Mouse (Mus musculus) embryonic facial prominence, embryonic 14.5 days (tissue): ENCODE data around the gene Crygb. TPM values are rescaled to one million over a fixed set of nuclear protein-coding genes. Genes with fewer than 3 reads are reported as not detected.

Experiments used
- ATAC-seq: fragments of 200-750 bp; cut with Nextera tagmentation; 2 replicates; pipeline ENCODE4 v1.8.0; 2017; ENCODE audit warnings: low read depth, moderate number of reproducible peaks, moderate TSS enrichment
- DNase-seq: peaks from one replicate; pipeline ENCODE4 v3.0.0-alpha.2; 2015; ENCODE audit warnings: low spot score
- H3K27ac ChIP-seq: fragments of 300-500 bp; sonication (generic); replicated peaks from 2 replicates; pipeline ENCODE4 v1.5.1; 2014; ENCODE audit warnings: low read depth, mild to moderate bottlenecking, low read length, moderate library complexity
- H3K27me3 ChIP-seq: fragments of 300-500 bp; sonication (generic); replicated peaks from 2 replicates; pipeline ENCODE4 v1.6.1; 2014; ENCODE audit warnings: low read length; ENCODE audit not compliant: control insufficient read depth, insufficient read depth
- H3K36me3 ChIP-seq: fragments of 300-500 bp; sonication (generic); 2 replicates; pipeline ENCODE4 v1.6.1; 2014; ENCODE audit warnings: low read length, mixed read lengths; ENCODE audit not compliant: control insufficient read depth, insufficient read depth
- H3K4me1 ChIP-seq: fragments of 300-500 bp; sonication (generic); 2 replicates; pipeline ENCODE4 v1.6.1; 2014; ENCODE audit warnings: antibody characterized with exemption, low read length; ENCODE audit not compliant: control insufficient read depth, insufficient read depth
- H3K4me2 ChIP-seq: fragments of 300-500 bp; sonication (generic); 2 replicates; pipeline ENCODE4 v1.6.1; 2014; ENCODE audit warnings: low read depth, mild to moderate bottlenecking, low read length, moderate library complexity, mixed read lengths
- H3K4me3 ChIP-seq: fragments of 300-500 bp; sonication (generic); 2 replicates; pipeline ENCODE4 v1.5.1; 2014; ENCODE audit warnings: low read depth, mild to moderate bottlenecking, low read length
- H3K9ac ChIP-seq: fragments of 300-500 bp; sonication (generic); 2 replicates; pipeline ENCODE4 v1.6.1; 2014; ENCODE audit warnings: low read depth, mild to moderate bottlenecking, low read length, moderate library complexity, mixed read lengths
- H3K9me3 ChIP-seq: fragments of 300-500 bp; sonication (generic); 2 replicates; pipeline ENCODE4 v1.6.1; 2016; ENCODE audit warnings: low read length; ENCODE audit not compliant: control insufficient read depth
- WGBS: fragments of 180-500 bp; shearing (Covaris S2); extraction: QIAGEN DNeasy Blood & Tissue Kit; methylation state at CpG from one replicate; pipeline ENCODE4 v1.1.7; 2014; 5-methylcytosine and 5-hydroxymethylcytosine counted together
- polyA plus RNA-seq: library from polyadenylated mRNA; unstranded; fragments of >200 nt; fragmentation: Nextera tagmentation; extraction: Ambion mirVana; gene quantifications from 2 replicates; pipeline ENCODE4 v1.2.1, GENCODE M21; 2014

Gene Crygb
- polyA plus RNA-seq: 0.35 TPM in 1 of 2 replicates, not detected in the other

- peaks cover 6% of the 10 kb centered on the region; the same call in 1 of the 2 replicates for H3K9me3 ChIP-seq
- no peak within 1 kb of the TSS for H3K9ac ChIP-seq
- no peak within 1 kb of the TSS for H3K4me3 ChIP-seq
- H3K27ac ChIP-seq: no peak within 1 kb of the TSS
- ATAC-seq (no peak), DNase-seq (peak; percentile 12)
- no peak within 1 kb of the TSS for H3K4me2 ChIP-seq
- 32% methylated on average over 7 of the region's 7 CpGs for WGBS
- no peaks in the 10 kb centered on the region for H3K36me3 ChIP-seq
- no peaks in the 10 kb centered on the region for H3K27me3 ChIP-seq
- peaks cover 3% of the 10 kb centered on the region; the same call in 1 of the 2 replicates for H3K4me1 ChIP-seq
These were observed at the start of gene Crygb for GRCm38 (mm10) chr1:65082188-65082587. Gene Crygb, minus strand, starts transcription at chr1:65082288.

DNA sequence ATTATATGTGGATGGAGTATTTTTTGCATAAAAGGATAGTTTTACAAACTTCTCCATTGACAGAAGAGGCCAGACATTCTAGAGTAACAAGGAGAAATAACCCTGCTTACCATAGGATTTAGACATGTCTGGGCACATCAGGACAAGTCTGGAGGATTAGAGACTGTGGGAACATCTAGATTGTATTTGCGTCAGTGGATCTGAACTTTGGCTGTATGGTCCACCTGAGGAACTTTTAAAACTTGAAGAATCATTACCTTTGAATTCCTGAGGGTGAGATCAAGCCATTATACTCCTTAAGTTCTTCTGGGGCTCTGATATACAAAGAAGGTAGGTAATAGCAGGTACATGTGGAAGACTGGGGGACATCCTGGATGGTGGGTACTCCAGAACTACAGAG is 49.6 kb upstream of the Crygb start:
- 81% methylated on average over 1 of the region's 1 CpGs for WGBS
- Histone ChIP-seq H3K27me3 (no peaks in the 10 kb centered on the region), H3K4me2 (no peak overlapping the region), H3K9ac (no peak overlapping the region), H3K36me3 (no peaks in the 10 kb centered on the region), H3K9me3 (no peaks in the 10 kb centered on the region), H3K4me1 (no peaks in the 10 kb centered on the region), H3K4me3 (no peak overlapping the region), H3K27ac (no peak overlapping the region)
- ATAC-seq (no peak), DNase-seq (no peak)

GRCm38 (mm10) chr1:65130226-65130625 is 48.1 kb upstream of the Crygb start:
- ATAC-seq (no peak), DNase-seq (no peak)
- Histone ChIP-seq H3K4me1 (no peaks in the 10 kb centered on the region), H3K4me3 (no peak overlapping the region), H3K36me3 (no peaks in the 10 kb centered on the region), H3K9ac (no peak overlapping the region), H3K27me3 (no peaks in the 10 kb centered on the region), H3K9me3 (no peaks in the 10 kb centered on the region), H3K4me2 (no peak overlapping the region), H3K27ac (no peak overlapping the region)
- 74% methylated on average over 3 of the region's 3 CpGs for WGBS

DNA sequence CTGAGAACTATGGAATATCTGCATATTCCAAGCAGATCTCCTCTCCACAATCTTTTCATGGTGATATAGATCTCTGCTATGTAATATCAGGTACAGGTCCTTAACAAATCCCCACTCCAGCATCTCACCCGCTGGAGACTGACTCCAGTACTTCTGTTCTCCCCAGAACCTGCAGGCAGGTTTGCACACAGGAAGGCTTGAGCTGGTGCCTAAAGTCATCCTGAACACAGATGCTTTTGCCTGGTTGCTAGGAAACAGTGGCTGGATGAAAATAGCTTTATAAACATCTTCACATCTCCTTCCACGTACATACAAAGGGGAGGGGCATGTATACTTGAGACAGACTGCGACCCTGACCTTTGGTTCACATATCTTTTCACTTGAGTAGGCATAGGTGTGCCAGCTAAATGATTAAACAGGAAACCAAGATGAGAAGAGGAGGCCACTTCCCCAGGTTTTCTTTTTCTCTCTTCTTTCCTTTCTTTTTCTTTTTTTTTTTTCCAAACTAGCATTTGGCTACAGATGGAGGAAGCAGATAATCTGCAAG is 47.6 kb upstream of the Crygb start:
- no peak overlapping the region for H3K27ac ChIP-seq
- no peak overlapping the region for H3K9ac ChIP-seq
- ATAC-seq (no peak), DNase-seq (no peak)
- no peaks in the 10 kb centered on the region for H3K27me3 ChIP-seq
- WGBS: 75% methylated on average over 3 of the region's 3 CpGs
- H3K4me2 ChIP-seq: no peak overlapping the region
- no peaks in the 10 kb centered on the region for H3K36me3 ChIP-seq
- no peaks in the 10 kb centered on the region for H3K4me1 ChIP-seq
- H3K4me3 ChIP-seq: no peak overlapping the region
- H3K9me3 ChIP-seq: no peaks in the 10 kb centered on the region

GRCm38 (mm10) chr1:65122574-65123372 is 40.7 kb upstream of the Crygb start, which contains the start of gene D630023F18Rik:
Gene D630023F18Rik, minus strand, starts transcription at chr1:65123214.
- Histone ChIP-seq H3K9me3 (no peaks in the 10 kb centered on the region), H3K4me1 (no peaks in the 10 kb centered on the region), H3K4me3 (peak within 1 kb of the TSS; percentile 14; the same call in 1 of the 2 replicates), H3K27ac (no peak within 1 kb of the TSS), H3K9ac (no peak within 1 kb of the TSS), H3K27me3 (no peaks in the 10 kb centered on the region), H3K36me3 (no peaks in the 10 kb centered on the region), H3K4me2 (peak within 1 kb of the TSS; percentile 47)
- DNase-seq (no peak), ATAC-seq (no peak)
- WGBS: 25% methylated on average over 9 of the region's 9 CpGs

GRCm38 (mm10) chr1:65119438-65119837 is 37.4 kb upstream of the Crygb start, which contains the start of gene Gm28845:
Gene Gm28845, minus strand, starts transcription at chr1:65119558.
- no peak within 1 kb of the TSS for H3K9ac ChIP-seq
- H3K36me3 ChIP-seq: no peaks in the 10 kb centered on the region
- no peak for DNase-seq
- H3K4me2 ChIP-seq: no peak within 1 kb of the TSS
- H3K4me3 ChIP-seq: no peak within 1 kb of the TSS
- ATAC-seq: no peak
- no peaks in the 10 kb centered on the region for H3K27me3 ChIP-seq
- no peak within 1 kb of the TSS for H3K27ac ChIP-seq
- H3K9me3 ChIP-seq: no peaks in the 10 kb centered on the region
- no peaks in the 10 kb centered on the region for H3K4me1 ChIP-seq
- WGBS: 100% methylated on average over 1 of the region's 1 CpGs

DNA sequence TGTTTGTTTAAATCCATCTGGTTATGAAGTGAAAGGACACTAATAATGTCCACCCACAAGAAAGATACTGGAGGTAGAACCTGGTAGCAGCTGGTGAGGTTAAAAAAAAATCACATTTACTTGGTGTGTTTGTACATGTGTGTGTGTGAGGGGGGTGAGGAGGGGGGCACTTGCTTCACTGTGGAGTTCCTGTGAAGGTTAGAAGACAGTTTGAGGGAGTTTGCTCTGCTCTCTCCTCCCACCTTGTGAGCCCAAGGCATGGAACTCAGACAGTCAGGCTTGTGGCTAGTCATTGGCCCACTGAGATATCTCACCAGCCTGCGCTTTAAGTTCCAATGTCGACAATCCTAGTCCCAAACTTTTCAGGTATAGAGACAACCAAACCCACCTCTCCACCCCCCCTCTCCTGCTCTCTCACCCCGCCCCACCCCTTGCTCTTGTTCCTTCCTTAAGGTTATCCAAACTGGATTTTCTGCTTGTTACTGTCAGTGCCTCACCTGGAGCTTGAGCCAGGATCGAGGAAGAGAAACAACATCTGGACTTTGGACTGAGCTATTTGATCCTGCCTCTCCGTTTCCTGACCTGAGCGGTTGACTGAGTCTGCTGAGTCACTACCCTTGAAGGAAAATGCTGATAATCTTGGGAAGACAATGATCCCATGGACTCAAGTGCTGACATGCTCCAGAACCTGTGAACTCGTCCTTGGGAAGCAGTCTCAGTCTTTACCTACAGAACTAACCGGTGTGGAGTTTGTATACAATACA is 36.2 kb upstream of the Crygb start:
- Histone ChIP-seq H3K27me3 (no peaks in the 10 kb centered on the region), H3K4me2 (no peak overlapping the region), H3K9me3 (no peaks in the 10 kb centered on the region), H3K4me3 (no peak overlapping the region), H3K9ac (no peak overlapping the region), H3K4me1 (no peaks in the 10 kb centered on the region), H3K27ac (no peak overlapping the region), H3K36me3 (no peaks in the 10 kb centered on the region)
- ATAC-seq: no peak
- no peak for DNase-seq
- WGBS: 58% methylated on average over 8 of the region's 8 CpGs

GRCm38 (mm10) chr1:65113536-65114172 is 31.6 kb upstream of the Crygb start:
- H3K9ac ChIP-seq: no peak overlapping the region
- peaks cover 4% of the 10 kb centered on the region; the same call in 1 of the 2 replicates for H3K4me1 ChIP-seq
- no peak overlapping the region for H3K4me2 ChIP-seq
- ATAC-seq (no peak), DNase-seq (no peak)
- H3K4me3 ChIP-seq: no peak overlapping the region
- no peaks in the 10 kb centered on the region for H3K27me3 ChIP-seq
- H3K27ac ChIP-seq: no peak overlapping the region
- WGBS: 93% methylated on average over 5 of the region's 5 CpGs
- H3K36me3 ChIP-seq: no peaks in the 10 kb centered on the region
- no peaks in the 10 kb centered on the region for H3K9me3 ChIP-seq
